Mouse (Mus musculus): ENCODE data around the gene Csrnp3. TPM values are rescaled to one million over a fixed set of nuclear protein-coding genes. Genes with fewer than 3 reads are reported as not detected.
A peak's percentile ranks its signal among the peaks of the same experiment; 100 is the strongest.

The Csrnp3 gene
- polyA plus RNA-seq, 1 experiment from 2014 or later = not detected

- H3K27me3 ChIP-seq (ENCODE audit: insufficient read depth, low read length) = no peaks in the 10 kb centered on the region
- ATAC-seq = no peak
- WGBS (ENCODE audit: insufficient replicate concordance) = 78% methylated on average over 15 of the region's 15 CpGs
Measured at GRCm38 (mm10) chr2:65925363-65925941, 79.9 kb downstream of the Csrnp3 start.

GRCm38 (mm10) chr2:65926935-65927708 lies 81.6 kb downstream of the Csrnp3 start:
- ATAC-seq (no peak), DNase-seq (no peak)
- WGBS (ENCODE audit: insufficient replicate concordance) = 62% methylated on average over 8 of the region's 8 CpGs
- TF ChIP-seq EP300 (IDR thresholded peaks at IDR 0.05; ENCODE audit: low read depth) (no peak), CTCF (IDR thresholded peaks at IDR 0.05; ENCODE audit: low read depth) (no peak)
- Histone ChIP-seq H3K9ac (replicated peaks) (no peak overlapping the region), H3K4me3 (ENCODE audit: low read depth, low read length) (no peak overlapping the region), H3K4me2 (ENCODE audit: low read depth, low read length) (no peak overlapping the region), H3K27ac (ENCODE audit: low read depth) (no peak overlapping the region), H3K27me3 (ENCODE audit: insufficient read depth, low read length) (no peaks in the 10 kb centered on the region), H3K9me3 (ENCODE audit: low read length) (no peaks in the 10 kb centered on the region), H3K4me1 (ENCODE audit: insufficient read depth) (no peaks in the 10 kb centered on the region), H3K36me3 (replicated peaks; ENCODE audit: insufficient read depth, low read length) (no peaks in the 10 kb centered on the region)

More at GRCm38 (mm10) chr2:65925363-65925941, 79.9 kb downstream of the Csrnp3 start:
- Histone ChIP-seq H3K4me2 (ENCODE audit: low read depth, low read length) (no peak overlapping the region), H3K27ac (ENCODE audit: low read depth) (no peak overlapping the region), H3K9me3 (ENCODE audit: low read length) (no peaks in the 10 kb centered on the region), H3K4me1 (ENCODE audit: insufficient read depth) (no peaks in the 10 kb centered on the region), H3K9ac (replicated peaks) (no peak overlapping the region), H3K36me3 (replicated peaks; ENCODE audit: insufficient read depth, low read length) (no peaks in the 10 kb centered on the region), H3K4me3 (ENCODE audit: low read depth, low read length) (no peak overlapping the region)
- DNase-seq = no peak
- no peak for TF ChIP-seq EP300 (IDR thresholded peaks at IDR 0.05; ENCODE audit: low read depth)
- TF ChIP-seq CTCF (IDR thresholded peaks at IDR 0.05; ENCODE audit: low read depth) = no peak

GRCm38 (mm10) chr2:65929286-65929685 lies 83.7 kb downstream of the Csrnp3 start:
- DNase-seq (no peak), ATAC-seq (no peak)
- 72% methylated on average over 3 of the region's 3 CpGs for WGBS (ENCODE audit: insufficient replicate concordance)
- Histone ChIP-seq H3K36me3 (replicated peaks; ENCODE audit: insufficient read depth, low read length) (no peaks in the 10 kb centered on the region), H3K27ac (ENCODE audit: low read depth) (no peak overlapping the region), H3K9me3 (ENCODE audit: low read length) (no peaks in the 10 kb centered on the region), H3K4me1 (ENCODE audit: insufficient read depth) (no peaks in the 10 kb centered on the region), H3K4me2 (ENCODE audit: low read depth, low read length) (no peak overlapping the region), H3K27me3 (ENCODE audit: insufficient read depth, low read length) (no peaks in the 10 kb centered on the region), H3K4me3 (ENCODE audit: low read depth, low read length) (no peak overlapping the region), H3K9ac (replicated peaks) (no peak overlapping the region)
- TF ChIP-seq CTCF (IDR thresholded peaks at IDR 0.05; ENCODE audit: low read depth) (no peak), EP300 (IDR thresholded peaks at IDR 0.05; ENCODE audit: low read depth) (no peak)

GRCm38 (mm10) chr2:65929927-65930326 lies 84.4 kb downstream of the Csrnp3 start:
- Histone ChIP-seq H3K36me3 (replicated peaks; ENCODE audit: insufficient read depth, low read length) (no peaks in the 10 kb centered on the region), H3K4me2 (ENCODE audit: low read depth, low read length) (no peak overlapping the region), H3K27me3 (ENCODE audit: insufficient read depth, low read length) (no peaks in the 10 kb centered on the region), H3K4me1 (ENCODE audit: insufficient read depth) (no peaks in the 10 kb centered on the region), H3K27ac (ENCODE audit: low read depth) (no peak overlapping the region), H3K9me3 (ENCODE audit: low read length) (no peaks in the 10 kb centered on the region), H3K9ac (replicated peaks) (no peak overlapping the region), H3K4me3 (ENCODE audit: low read depth, low read length) (no peak overlapping the region)
- ATAC-seq (no peak), DNase-seq (no peak)
- TF ChIP-seq EP300 (IDR thresholded peaks at IDR 0.05; ENCODE audit: low read depth) (no peak), CTCF (IDR thresholded peaks at IDR 0.05; ENCODE audit: low read depth) (no peak)
- 62% methylated on average over 11 of the region's 11 CpGs for WGBS (ENCODE audit: insufficient replicate concordance)

- H3K4me3 ChIP-seq (ENCODE audit: low read depth, low read length) = peak overlapping the region; percentile 35; the same call in 1 of the 2 replicates
- no peak for ATAC-seq
- no peaks in the 10 kb centered on the region for H3K36me3 ChIP-seq (replicated peaks; ENCODE audit: insufficient read depth, low read length)
- no peak overlapping the region; the same call in 1 of the 2 replicates for H3K9ac ChIP-seq (replicated peaks)
- WGBS (ENCODE audit: insufficient replicate concordance) = 70% methylated on average over 7 of the region's 7 CpGs
- H3K4me1 ChIP-seq (ENCODE audit: insufficient read depth) = no peaks in the 10 kb centered on the region
- no peaks in the 10 kb centered on the region for H3K9me3 ChIP-seq (ENCODE audit: low read length)
- H3K4me2 ChIP-seq (ENCODE audit: low read depth, low read length) = peak overlapping the region; percentile 56
- no peak overlapping the region for H3K27ac ChIP-seq (ENCODE audit: low read depth)
- no peaks in the 10 kb centered on the region for H3K27me3 ChIP-seq (ENCODE audit: insufficient read depth, low read length)
- TF ChIP-seq CTCF (IDR thresholded peaks at IDR 0.05; ENCODE audit: low read depth) (no peak), EP300 (IDR thresholded peaks at IDR 0.05; ENCODE audit: low read depth) (no peak)
- no peak for DNase-seq
Measured at GRCm38 (mm10) chr2:65931313-65931712, 85.7 kb downstream of the Csrnp3 start.

GRCm38 (mm10) chr2:65931841-65932311 lies 86.3 kb downstream of the Csrnp3 start:
- TF ChIP-seq CTCF (IDR thresholded peaks at IDR 0.05; ENCODE audit: low read depth) (no peak), EP300 (IDR thresholded peaks at IDR 0.05; ENCODE audit: low read depth) (no peak)
- H3K27me3 ChIP-seq (ENCODE audit: insufficient read depth, low read length) = no peaks in the 10 kb centered on the region
- H3K9ac ChIP-seq (replicated peaks) = no peak overlapping the region; the same call in 1 of the 2 replicates
- H3K4me1 ChIP-seq (ENCODE audit: insufficient read depth) = no peaks in the 10 kb centered on the region
- H3K4me2 ChIP-seq (ENCODE audit: low read depth, low read length) = peak overlapping the region; percentile 56
- H3K9me3 ChIP-seq (ENCODE audit: low read length) = no peaks in the 10 kb centered on the region
- DNase-seq (peak; percentile 18), ATAC-seq (no peak)
- H3K4me3 ChIP-seq (ENCODE audit: low read depth, low read length) = peak overlapping the region; percentile 35; the same call in 1 of the 2 replicates
- H3K36me3 ChIP-seq (replicated peaks; ENCODE audit: insufficient read depth, low read length) = no peaks in the 10 kb centered on the region
- WGBS (ENCODE audit: insufficient replicate concordance) = 2% methylated on average over 11 of the region's 11 CpGs
- H3K27ac ChIP-seq (ENCODE audit: low read depth) = no peak overlapping the region

Measured in liver, postnatal 0 days (tissue).